Mouse (Mus musculus): ENCODE data around the gene Fbxl18. TPM values are rescaled to one million over a fixed set of nuclear protein-coding genes. Genes with fewer than 3 reads are reported as not detected.
A peak's percentile ranks its signal among the peaks of the same experiment; 100 is the strongest.
"Not testable (repeated sequence)": the region's sequence is repeated elsewhere in the genome, so short reads cannot be mapped to it uniquely, and the experiment has no call there.

Fbxl18 gene
- polyA plus RNA-seq, 1 experiment from 2014 or later: 8.2 TPM

- Histone ChIP-seq H3K9me3 (replicated peaks; ENCODE audit: control insufficient read depth, low read length) (no peaks in the 10 kb centered on the region), H3K9ac (ENCODE audit: low read length) (no peak overlapping the region), H3K4me2 (ENCODE audit: low read depth, low read length) (no peak overlapping the region), H3K36me3 (ENCODE audit: control insufficient read depth, insufficient read depth, low read length) (no peaks in the 10 kb centered on the region), H3K27me3 (ENCODE audit: control insufficient read depth, insufficient read depth, low read length) (no peaks in the 10 kb centered on the region), H3K4me1 (ENCODE audit: control insufficient read depth, insufficient read depth, low read length) (peaks cover 6% of the 10 kb centered on the region; the same call in 1 of the 2 replicates), H3K4me3 (replicated peaks; ENCODE audit: low read length) (no peak overlapping the region), H3K27ac (ENCODE audit: low read length) (no peak overlapping the region)
- 94% methylated on average over 7 of the region's 7 CpGs for WGBS
- no peak for ATAC-seq (ENCODE audit: insufficient read depth, low FRiP score)
Observed at GRCm38 (mm10) chr5:142848911-142849310, 46.3 kb downstream of the Fbxl18 start.

GRCm38 (mm10) chr5:142848149-142848548, 47.1 kb downstream of the Fbxl18 start:
- no peak overlapping the region for H3K4me3 ChIP-seq (replicated peaks; ENCODE audit: low read length)
- peaks cover 6% of the 10 kb centered on the region; the same call in 1 of the 2 replicates for H3K4me1 ChIP-seq (ENCODE audit: control insufficient read depth, insufficient read depth, low read length)
- H3K9me3 ChIP-seq (replicated peaks; ENCODE audit: control insufficient read depth, low read length): no peaks in the 10 kb centered on the region
- H3K27me3 ChIP-seq (ENCODE audit: control insufficient read depth, insufficient read depth, low read length): no peaks in the 10 kb centered on the region
- H3K9ac ChIP-seq (ENCODE audit: low read length): no peak overlapping the region; the same call in 1 of the 2 replicates
- H3K36me3 ChIP-seq (ENCODE audit: control insufficient read depth, insufficient read depth, low read length): no peaks in the 10 kb centered on the region
- H3K27ac ChIP-seq (ENCODE audit: low read length): no peak overlapping the region
- ATAC-seq (ENCODE audit: insufficient read depth, low FRiP score): no peak
- WGBS: 51% methylated on average over 3 of the region's 3 CpGs
- H3K4me2 ChIP-seq (ENCODE audit: low read depth, low read length): no peak overlapping the region

DNA sequence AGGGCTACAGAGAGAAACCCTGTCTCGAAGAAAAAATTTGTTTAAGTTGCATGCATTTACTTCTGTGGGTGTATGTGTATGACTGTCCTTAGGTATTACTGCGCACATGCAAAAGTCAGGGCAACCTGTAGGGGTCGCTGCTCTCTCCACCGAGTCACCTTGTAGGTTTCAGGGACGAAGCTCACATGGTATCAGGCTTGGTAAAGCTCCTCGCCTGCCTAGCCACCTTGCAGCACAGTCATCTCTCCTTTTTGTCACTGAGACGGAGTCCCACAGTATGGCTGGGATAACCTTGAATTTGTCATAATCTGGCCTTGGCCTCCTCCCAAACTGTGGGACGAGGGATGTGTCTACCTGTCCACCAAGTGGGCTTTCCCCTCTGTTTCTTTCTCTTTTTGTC, 50.8 kb downstream of the Fbxl18 start:
- H3K27ac ChIP-seq (ENCODE audit: low read length): no peak overlapping the region
- no peak overlapping the region for H3K4me3 ChIP-seq (replicated peaks; ENCODE audit: low read length)
- H3K4me2 ChIP-seq (ENCODE audit: low read depth, low read length): no peak overlapping the region
- no peaks in the 10 kb centered on the region for H3K27me3 ChIP-seq (ENCODE audit: control insufficient read depth, insufficient read depth, low read length)
- WGBS: 58% methylated on average over 8 of the region's 8 CpGs
- H3K9me3 ChIP-seq (replicated peaks; ENCODE audit: control insufficient read depth, low read length): no peaks in the 10 kb centered on the region
- no peaks in the 10 kb centered on the region for H3K36me3 ChIP-seq (ENCODE audit: control insufficient read depth, insufficient read depth, low read length)
- no peak for ATAC-seq (ENCODE audit: insufficient read depth, low FRiP score)
- peaks cover 22% of the 10 kb centered on the region for H3K4me1 ChIP-seq (ENCODE audit: control insufficient read depth, insufficient read depth, low read length)
- no peak overlapping the region for H3K9ac ChIP-seq (ENCODE audit: low read length)

- WGBS: 30% methylated on average over 7 of the region's 7 CpGs
- Histone ChIP-seq H3K4me1 (ENCODE audit: control insufficient read depth, insufficient read depth, low read length) (peaks cover 19% of the 10 kb centered on the region), H3K36me3 (ENCODE audit: control insufficient read depth, insufficient read depth, low read length) (no peaks in the 10 kb centered on the region), H3K9ac (ENCODE audit: low read length) (no peak overlapping the region), H3K4me3 (replicated peaks; ENCODE audit: low read length) (no peak overlapping the region), H3K4me2 (ENCODE audit: low read depth, low read length) (no peak overlapping the region), H3K27ac (ENCODE audit: low read length) (peak overlapping the region; percentile 60; the same call in 1 of the 2 replicates), H3K27me3 (ENCODE audit: control insufficient read depth, insufficient read depth, low read length) (no peaks in the 10 kb centered on the region), H3K9me3 (replicated peaks; ENCODE audit: control insufficient read depth, low read length) (no peaks in the 10 kb centered on the region)
- peak; percentile 63 for ATAC-seq (ENCODE audit: insufficient read depth, low FRiP score)
Observed at GRCm38 (mm10) chr5:142842137-142842642, 53.0 kb downstream of the Fbxl18 start.

DNA sequence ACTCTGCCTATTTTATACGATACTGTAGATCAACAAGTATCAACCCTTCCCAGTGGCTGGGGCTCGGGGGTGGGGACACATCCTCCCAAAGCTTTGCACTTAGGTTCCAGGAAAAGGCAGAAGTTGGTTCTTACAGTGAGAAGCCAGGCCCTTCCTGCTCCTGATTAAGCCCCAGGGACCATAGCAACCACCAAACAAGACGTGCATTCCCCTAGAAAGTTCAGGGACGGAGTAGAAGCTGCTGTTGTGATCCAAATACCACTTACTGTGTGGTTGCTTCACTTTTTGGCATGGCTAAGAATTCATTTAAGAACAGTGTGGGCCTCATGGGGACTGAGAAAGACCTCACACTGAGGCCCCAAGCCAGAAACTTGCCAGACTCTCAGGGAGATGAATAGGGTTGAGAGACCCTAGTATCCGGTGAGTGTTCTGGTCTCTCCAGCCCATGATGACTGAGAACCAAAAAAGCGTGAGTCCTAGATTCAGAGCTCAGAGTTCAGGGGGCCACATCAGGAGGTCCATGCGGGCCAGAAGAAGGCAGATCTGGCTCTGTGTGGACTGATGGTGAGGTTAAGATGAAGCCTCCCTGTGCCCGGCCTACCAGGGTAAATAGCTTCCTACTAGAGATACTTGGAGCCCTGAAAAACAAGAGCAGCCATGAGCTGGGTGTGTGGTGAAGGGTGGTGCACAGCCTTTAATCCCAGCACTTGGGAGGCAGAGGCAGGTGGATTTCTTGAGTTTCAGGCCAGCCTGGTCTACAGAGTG, 53.7 kb downstream of the Fbxl18 start:
- Histone ChIP-seq H3K4me1 (ENCODE audit: control insufficient read depth, insufficient read depth, low read length) (peaks cover 19% of the 10 kb centered on the region), H3K4me3 (replicated peaks; ENCODE audit: low read length) (no peak overlapping the region), H3K27me3 (ENCODE audit: control insufficient read depth, insufficient read depth, low read length) (no peaks in the 10 kb centered on the region), H3K36me3 (ENCODE audit: control insufficient read depth, insufficient read depth, low read length) (no peaks in the 10 kb centered on the region), H3K27ac (ENCODE audit: low read length) (peak overlapping the region; percentile 60), H3K9ac (ENCODE audit: low read length) (no peak overlapping the region; the same call in 1 of the 2 replicates), H3K4me2 (ENCODE audit: low read depth, low read length) (no peak overlapping the region), H3K9me3 (replicated peaks; ENCODE audit: control insufficient read depth, low read length) (no peaks in the 10 kb centered on the region)
- WGBS: 55% methylated on average over 8 of the region's 8 CpGs
- ATAC-seq (ENCODE audit: insufficient read depth, low FRiP score): peak; percentile 51; the same call in 1 of the 2 replicates

DNA sequence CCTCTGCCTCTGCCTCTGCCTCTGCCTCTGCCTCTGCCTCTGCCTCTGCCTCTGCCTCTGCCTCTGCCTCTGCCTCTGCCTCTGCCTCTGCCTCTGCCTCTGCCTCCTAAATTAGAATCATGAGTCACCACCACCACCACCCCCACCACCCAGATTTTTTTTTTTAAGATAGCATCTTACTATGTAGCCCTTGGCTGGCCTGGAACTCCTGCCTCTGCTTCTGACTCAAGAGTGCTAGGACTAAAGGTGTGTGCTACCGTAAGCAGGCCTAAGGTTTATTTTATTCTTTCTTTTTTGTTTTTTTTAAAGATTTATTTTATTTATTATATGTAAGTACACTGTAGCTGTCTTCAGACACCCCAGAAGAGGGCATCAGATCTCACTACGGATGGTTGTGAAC, 57.8 kb downstream of the Fbxl18 start:
- not testable (repeated sequence) for H3K9me3 ChIP-seq (replicated peaks; ENCODE audit: control insufficient read depth, low read length); ATAC-seq (ENCODE audit: insufficient read depth, low FRiP score); H3K4me2 ChIP-seq (ENCODE audit: low read depth, low read length); H3K4me3 ChIP-seq (replicated peaks; ENCODE audit: low read length); H3K9ac ChIP-seq (ENCODE audit: low read length); H3K27ac ChIP-seq (ENCODE audit: low read length); H3K27me3 ChIP-seq (ENCODE audit: control insufficient read depth, insufficient read depth, low read length); H3K36me3 ChIP-seq (ENCODE audit: control insufficient read depth, insufficient read depth, low read length)
- WGBS: 89% methylated on average over 2 of the region's 2 CpGs
- peaks cover 18% of the 10 kb centered on the region for H3K4me1 ChIP-seq (ENCODE audit: control insufficient read depth, insufficient read depth, low read length)

GRCm38 (mm10) chr5:142836891-142837290, 58.3 kb downstream of the Fbxl18 start:
- Histone ChIP-seq H3K4me1 (ENCODE audit: control insufficient read depth, insufficient read depth, low read length) (peaks cover 13% of the 10 kb centered on the region), H3K4me3 (replicated peaks; ENCODE audit: low read length) (no peak overlapping the region), H3K36me3 (ENCODE audit: control insufficient read depth, insufficient read depth, low read length) (no peaks in the 10 kb centered on the region), H3K4me2 (ENCODE audit: low read depth, low read length) (no peak overlapping the region), H3K9ac (ENCODE audit: low read length) (no peak overlapping the region), H3K27ac (ENCODE audit: low read length) (no peak overlapping the region), H3K9me3 (replicated peaks; ENCODE audit: control insufficient read depth, low read length) (no peaks in the 10 kb centered on the region), H3K27me3 (ENCODE audit: control insufficient read depth, insufficient read depth, low read length) (no peaks in the 10 kb centered on the region)
- 56% methylated on average over 6 of the region's 6 CpGs for WGBS
- no peak for ATAC-seq (ENCODE audit: insufficient read depth, low FRiP score)

GRCm38 (mm10) chr5:142833646-142834438, 61.4 kb downstream of the Fbxl18 start:
- Histone ChIP-seq H3K4me2 (ENCODE audit: low read depth, low read length) (no peak overlapping the region), H3K36me3 (ENCODE audit: control insufficient read depth, insufficient read depth, low read length) (no peaks in the 10 kb centered on the region), H3K27me3 (ENCODE audit: control insufficient read depth, insufficient read depth, low read length) (no peaks in the 10 kb centered on the region), H3K27ac (ENCODE audit: low read length) (no peak overlapping the region), H3K4me1 (ENCODE audit: control insufficient read depth, insufficient read depth, low read length) (no peaks in the 10 kb centered on the region), H3K4me3 (replicated peaks; ENCODE audit: low read length) (no peak overlapping the region), H3K9ac (ENCODE audit: low read length) (no peak overlapping the region), H3K9me3 (replicated peaks; ENCODE audit: control insufficient read depth, low read length) (no peaks in the 10 kb centered on the region)
- peak; percentile 54 for ATAC-seq (ENCODE audit: insufficient read depth, low FRiP score)
- 60% methylated on average over 8 of the region's 8 CpGs for WGBS

DNA sequence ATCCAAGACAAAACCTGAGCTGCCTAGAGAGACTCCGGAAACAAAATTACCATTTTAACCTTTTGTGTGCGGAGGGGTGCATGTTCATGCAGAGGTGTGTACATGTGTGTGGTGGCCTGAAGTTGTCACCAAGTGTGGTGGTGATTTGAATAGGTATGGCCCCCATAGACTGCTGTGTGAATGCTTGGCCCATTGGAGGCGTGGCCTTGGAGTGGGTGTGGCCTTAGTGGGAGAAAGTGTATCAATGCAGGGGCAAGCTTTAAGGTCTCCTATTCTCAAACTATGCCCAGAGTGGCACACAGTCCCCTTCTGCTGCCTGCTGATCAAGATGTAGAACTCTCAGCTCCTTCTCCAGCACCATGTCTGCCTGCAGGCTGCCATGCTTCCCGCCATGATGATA, 69.1 kb downstream of the Fbxl18 start:
- Histone ChIP-seq H3K36me3 (ENCODE audit: control insufficient read depth, insufficient read depth, low read length) (no peaks in the 10 kb centered on the region), H3K9ac (ENCODE audit: low read length) (no peak overlapping the region), H3K9me3 (replicated peaks; ENCODE audit: control insufficient read depth, low read length) (no peaks in the 10 kb centered on the region), H3K27ac (ENCODE audit: low read length) (no peak overlapping the region), H3K4me1 (ENCODE audit: control insufficient read depth, insufficient read depth, low read length) (peaks cover 28% of the 10 kb centered on the region), H3K27me3 (ENCODE audit: control insufficient read depth, insufficient read depth, low read length) (no peaks in the 10 kb centered on the region), H3K4me3 (replicated peaks; ENCODE audit: low read length) (no peak overlapping the region), H3K4me2 (ENCODE audit: low read depth, low read length) (no peak overlapping the region)
- no peak for ATAC-seq (ENCODE audit: insufficient read depth, low FRiP score)
- 71% methylated on average over 4 of the region's 4 CpGs for WGBS

Data from stomach, embryonic 16.5 days (tissue).